Mouse (Mus musculus) retina, embryonic 14.5 days (tissue): Measurements from ENCODE around the gene Mrnip.

Experiments
- DNase-seq: peaks from one replicate; pipeline ENCODE4 v3.0.0-alpha.2; 2015; ENCODE audit warnings: low spot score

Mrnip gene

GRCm38 (mm10) chr11:50203302-50203827 is 29.1 kb downstream of the Mrnip start:
- DNase-seq: no peak

GRCm38 (mm10) chr11:50205434-50205833 is 31.2 kb downstream of the Mrnip start:
- DNase-seq: no peak

GRCm38 (mm10) chr11:50206037-50206436 is 31.8 kb downstream of the Mrnip start:
- DNase-seq: no peak

- no peak for DNase-seq
These were observed 33.1 kb downstream of the Mrnip start for GRCm38 (mm10) chr11:50207344-50207743.

GRCm38 (mm10) chr11:50208039-50208438 is 33.8 kb downstream of the Mrnip start:
- DNase-seq: no peak

GRCm38 (mm10) chr11:50210101-50210504 is 35.9 kb downstream of the Mrnip start:
- peak; percentile 93 for DNase-seq

GRCm38 (mm10) chr11:50210505-50211151 is 36.4 kb downstream of the Mrnip start, which contains the start of the genes Sqstm1 and Mgat4b:
TSS of gene Sqstm1 (minus strand) at chr11:50210827.
TSS of gene Mgat4b (plus strand) at chr11:50210890.
- DNase-seq: peak; percentile 86

- DNase-seq: no peak
These were observed 37.2 kb downstream of the Mrnip start for GRCm38 (mm10) chr11:50211322-50212059.

- DNase-seq: no peak
These were observed 38.0 kb downstream of the Mrnip start for GRCm38 (mm10) chr11:50212060-50212739.

GRCm38 (mm10) chr11:50212848-50213758 is 38.9 kb downstream of the Mrnip start:
- DNase-seq: no peak

- DNase-seq: no peak
These were observed 40.4 kb downstream of the Mrnip start for GRCm38 (mm10) chr11:50214631-50215030.

GRCm38 (mm10) chr11:50215633-50216032 is 41.4 kb downstream of the Mrnip start:
- DNase-seq: no peak

- DNase-seq: no peak
These were observed 42.6 kb downstream of the Mrnip start for GRCm38 (mm10) chr11:50216724-50217366.

- DNase-seq: no peak
These were observed 43.6 kb downstream of the Mrnip start for GRCm38 (mm10) chr11:50217811-50218210.

GRCm38 (mm10) chr11:50219833-50220232 is 45.6 kb downstream of the Mrnip start:
- DNase-seq: no peak

- no peak for DNase-seq
These were observed 48.5 kb downstream of the Mrnip start for GRCm38 (mm10) chr11:50222559-50223276.

- DNase-seq: peak; percentile 42
These were observed 49.8 kb downstream of the Mrnip start for GRCm38 (mm10) chr11:50223783-50224662.

- DNase-seq: peak; percentile 81
These were observed 50.7 kb downstream of the Mrnip start for GRCm38 (mm10) chr11:50224671-50225530.
